ENCODE assay signal across 29 mouse cellular contexts in the genomic region with DNA sequence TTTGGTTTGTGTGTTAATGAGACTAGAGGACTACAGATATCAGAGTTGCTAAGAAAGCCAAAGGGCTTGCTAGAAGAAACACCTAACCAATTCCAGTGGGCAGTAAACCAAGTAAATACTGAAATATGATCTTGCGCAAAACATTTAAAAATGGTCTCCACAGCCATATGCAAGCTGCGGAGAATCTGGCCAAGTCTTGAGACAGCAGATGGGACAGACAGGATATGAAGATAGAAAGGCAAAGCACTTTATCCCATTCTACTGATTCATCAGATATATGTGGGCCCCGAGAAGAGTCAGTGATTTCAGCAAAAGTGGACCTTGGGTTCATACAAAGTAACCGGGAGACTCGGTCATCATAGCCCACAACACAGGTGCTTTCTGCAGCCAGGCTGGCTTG. TPM values are rescaled to one million over a fixed set of nuclear protein-coding genes. Genes with fewer than 3 reads are reported as not detected.
DNase-seq lines count a peak whose midpoint lies in the region; ATAC-seq and TF ChIP-seq lines count a peak whose summit lies in the region.
"Had no signal": no experiment of that assay in that cellular context is flagged by ENCODE, and none has a peak within 500 bp of the region (broad histone marks: within the 10 kb centered on the region; RNA-seq: fewer than 3 reads in every experiment).

No protein-coding gene starts in this region.

- H3K27ac ChIP-seq in cerebellum, adult 2 months (ENCODE audit: insufficient read depth, low read length): peak overlapping the region; percentile 92; the same call in 1 of the 2 replicates
- H3K27ac ChIP-seq in forebrain, postnatal 0 days (ENCODE audit: low read depth, low read length): no peak overlapping the region
- no peak overlapping the region for H3K27ac ChIP-seq in forebrain, embryonic 13.5 days

- H3K36me3 ChIP-seq in forebrain, postnatal 0 days (ENCODE audit: insufficient read depth): no peaks in the 10 kb centered on the region
- no peaks in the 10 kb centered on the region for H3K36me3 ChIP-seq in forebrain, embryonic 13.5 days (ENCODE audit: poor library complexity, severe bottlenecking)
- H3K36me3 ChIP-seq: G1E had no signal

- no peaks in the 10 kb centered on the region for H3K27me3 ChIP-seq in cerebellum, adult 2 months (ENCODE audit: control insufficient read depth, insufficient read depth, low read length)
- H3K27me3 ChIP-seq in forebrain, postnatal 0 days (ENCODE audit: insufficient read depth, low read length): no peaks in the 10 kb centered on the region
- no peaks in the 10 kb centered on the region for H3K27me3 ChIP-seq in forebrain, embryonic 13.5 days

- H3K9ac ChIP-seq in forebrain, postnatal 0 days: no peak overlapping the region
- H3K9ac ChIP-seq in forebrain, embryonic 13.5 days: no peak overlapping the region

- H3K4me3 ChIP-seq in cerebellum, adult 2 months (replicated peaks; ENCODE audit: insufficient read depth, low read depth, low read length): no peak overlapping the region
- no peak overlapping the region for H3K4me3 ChIP-seq in forebrain, postnatal 0 days (ENCODE audit: low read depth, low read length)
- H3K4me3 ChIP-seq in forebrain, embryonic 13.5 days: no peak overlapping the region

- H3K9me3 ChIP-seq in forebrain, postnatal 0 days (ENCODE audit: low read length): no peaks in the 10 kb centered on the region
- no peaks in the 10 kb centered on the region for H3K9me3 ChIP-seq in forebrain, embryonic 13.5 days (replicated peaks)
- H3K9me3 ChIP-seq: G1E had no signal

- ATAC-seq in cerebellum, adult (ENCODE audit: insufficient number of reproducible peaks, low FRiP score, low TSS enrichment): no peak; the same call in 1 of the 2 replicates
- no peak for ATAC-seq in forebrain, postnatal 0 days
- ATAC-seq in forebrain, embryonic 13.5 days: no peak
- ATAC-seq: activated CD4-positive, CD25-positive, alpha-beta regulatory T cell, adult 4 months; CD4-positive, CD25-positive, alpha-beta regulatory T cell, adult 4 months; Patski had no signal

- TF ChIP-seq POLR2A in cerebellum, adult 2 months (IDR thresholded peaks at IDR 0.05; ENCODE audit: borderline replicate concordance, insufficient read depth, low read length): no peak

- H3K4me1 ChIP-seq in cerebellum, adult 2 months (ENCODE audit: control insufficient read depth, insufficient read depth, low read length): peaks cover 46% of the 10 kb centered on the region
- H3K4me1 ChIP-seq in forebrain, postnatal 0 days (ENCODE audit: insufficient read depth): no peaks in the 10 kb centered on the region
- peaks cover 12% of the 10 kb centered on the region for H3K4me1 ChIP-seq in forebrain, embryonic 13.5 days

- WGBS in cerebellum, adult 2 months: 24% methylated on average over 5 of the region's 5 CpGs
- 81% methylated on average over 5 of the region's 5 CpGs for WGBS in forebrain, postnatal 0 days
- WGBS in forebrain, embryonic 13.5 days: 96% methylated on average over 5 of the region's 5 CpGs

- no peak overlapping the region for H3K4me2 ChIP-seq in forebrain, postnatal 0 days (ENCODE audit: low read depth)
- H3K4me2 ChIP-seq in forebrain, embryonic 13.5 days: no peak overlapping the region

- DNase-seq in cerebellum, adult 2 months: peak in 1 of 2 experiments; percentile 72
- DNase-seq in cerebellum, postnatal 25 days: peak; percentile 41 to 51
- DNase-seq in cerebellum, adult 9-11 months: no peak
- peak; percentile 36 for DNase-seq in forebrain, postnatal 0 days
- peak; percentile 75 for DNase-seq in brain, adult 2 months (ENCODE audit: low read depth, low spot score)
- no peak for DNase-seq in layer of hippocampus, postnatal 25 days (ENCODE audit: extremely low spot score in 1 of 2, low spot score in 1 of 2)
- DNase-seq: adrenal gland, adult 2 months; adrenal gland, adult 8-10 months; adrenal gland, postnatal 10 days; adrenal gland, postnatal 14 days; adrenal gland, postnatal 25 days; adrenal gland, postnatal 36 days; B cell, adult 2 months; cerebellum, adult 11 months; cerebellum, adult 11-12 months; cerebellum, adult 8-10 months had no signal

- no peak for TF ChIP-seq CTCF in cerebellum, adult 2 months (IDR thresholded peaks at IDR 0.05; ENCODE audit: borderline replicate concordance, insufficient read depth, low read depth, low read length)
- TF ChIP-seq CTCF in forebrain, postnatal 0 days (IDR thresholded peaks at IDR 0.05; ENCODE audit: low read depth): no peak

RNA-seq across cellular contexts. Expression of gene Neurl1a, which starts 13.5 kb away (rescaled TPM):
- polyA plus RNA-seq in cerebellum, adult 2 months (2012; rRNA removed): 77.8 and 91.5 TPM in 2 replicates
- total RNA-seq in forebrain, postnatal 0 days (2014; rRNA removed): 51.5 and 52.1 TPM in 2 replicates
- 11.6 and 15.7 TPM in 2 replicates for polyA plus RNA-seq in forebrain, postnatal 0 days (2015; fragmentation: Nextera tagmentation; extraction: Ambion mirVana)
- 2.8 and 4.4 TPM in 2 replicates for polyA plus RNA-seq in forebrain, embryonic 13.5 days (2015; fragmentation: Nextera tagmentation; extraction: Ambion mirVana)
- 100 to 1,000 TPM; 186 to 192 TPM for total RNA-seq in layer of hippocampus, postnatal 25 days (2021)
- total RNA-seq: MEL had no signal
- polyA plus RNA-seq: G1E had no signal

RNA-seq across cellular contexts. Expression of gene Calhm3, which starts 34.6 kb away (rescaled TPM):
- not detected in 2 replicates for polyA plus RNA-seq in cerebellum, adult 2 months (2012; rRNA removed)
- total RNA-seq in forebrain, postnatal 0 days (2014; rRNA removed): not detected in 2 replicates
- polyA plus RNA-seq in forebrain, postnatal 0 days (2015; fragmentation: Nextera tagmentation; extraction: Ambion mirVana): 0.19 TPM in 1 of 2 replicates, not detected in the other
- polyA plus RNA-seq in forebrain, embryonic 13.5 days (2015; fragmentation: Nextera tagmentation; extraction: Ambion mirVana): not detected in 2 replicates
- not detected for total RNA-seq in layer of hippocampus, postnatal 25 days (2021)
- total RNA-seq: adrenal gland, adult 18-20 months; adrenal gland, adult 2 months; adrenal gland, adult 8-10 months; adrenal gland, postnatal 10 days; adrenal gland, postnatal 14 days; adrenal gland, postnatal 25 days; adrenal gland, postnatal 36 days; adrenal gland, postnatal 4 days; CH12.LX; MEL had no signal
- polyA plus RNA-seq: activated CD4-positive, CD25-positive, alpha-beta regulatory T cell, adult 4 months; adrenal gland, adult 2 months; C2C12; CD4-positive, CD25-positive, alpha-beta regulatory T cell, adult 4 months; G1E; Patski had no signal

RNA-seq across cellular contexts. Expression of gene Calhm1, which starts 48.1 kb away (rescaled TPM):
- polyA plus RNA-seq in cerebellum, adult 2 months (2012; rRNA removed): not detected in 2 replicates
- total RNA-seq in forebrain, postnatal 0 days (2014; rRNA removed): not detected in 2 replicates
- polyA plus RNA-seq in forebrain, postnatal 0 days (2015; fragmentation: Nextera tagmentation; extraction: Ambion mirVana): not detected in 2 replicates
- polyA plus RNA-seq in forebrain, embryonic 13.5 days (2015; fragmentation: Nextera tagmentation; extraction: Ambion mirVana): not detected in 2 replicates
- not detected for total RNA-seq in layer of hippocampus, postnatal 25 days (2021)
- total RNA-seq: adrenal gland, adult 18-20 months; adrenal gland, adult 2 months; adrenal gland, adult 8-10 months; adrenal gland, postnatal 10 days; adrenal gland, postnatal 14 days; adrenal gland, postnatal 25 days; adrenal gland, postnatal 36 days; adrenal gland, postnatal 4 days; CH12.LX; ES-E14; G1E; MEL had no signal
- polyA plus RNA-seq: activated CD4-positive, CD25-positive, alpha-beta regulatory T cell, adult 4 months; adrenal gland, adult 2 months; brain, embryonic 14.5 days; C2C12; CD4-positive, CD25-positive, alpha-beta regulatory T cell, adult 4 months; G1E; Patski had no signal

RNA-seq across cellular contexts. Expression of gene Calhm2, which starts 54.1 kb away (rescaled TPM):
- polyA plus RNA-seq in cerebellum, adult 2 months (2012; rRNA removed): 1.3 and 1.4 TPM in 2 replicates
- total RNA-seq in forebrain, postnatal 0 days (2014; rRNA removed): 1.1 and 2.9 TPM in 2 replicates
- 0.62 and 0.80 TPM in 2 replicates for polyA plus RNA-seq in forebrain, postnatal 0 days (2015; fragmentation: Nextera tagmentation; extraction: Ambion mirVana)
- 1.0 and 1.4 TPM in 2 replicates for polyA plus RNA-seq in forebrain, embryonic 13.5 days (2015; fragmentation: Nextera tagmentation; extraction: Ambion mirVana)
- 1 to 10 TPM; 4.9 to 5.2 TPM for total RNA-seq in layer of hippocampus, postnatal 25 days (2021)

Comparison
In these comparisons a context has a peak if more than half of its experiments do, and no peak if none do; other contexts are left out.
1. DNase-seq: peak in cerebellum, postnatal 25 days (2 of 2), forebrain, postnatal 0 days (single experiment) and brain, adult 2 months (single experiment); none in cerebellum, adult 9-11 months (single experiment) and layer of hippocampus, postnatal 25 days (0 of 2).